Mouse (Mus musculus): Measurements from ENCODE around the gene Cfap161.

Cfap161 gene

GRCm38 (mm10) chr7:83794705-83795104, at the start of gene Cfap161:
Cfap161 (minus strand) TSS chr7:83794880.
- peak; percentile 59 for DNase-seq

GRCm38 (mm10) chr7:83842486-83843259, 48.0 kb upstream of the Cfap161 start:
- DNase-seq: peak; percentile 13

GRCm38 (mm10) chr7:83840076-83840475, 45.4 kb upstream of the Cfap161 start:
- DNase-seq: no peak

GRCm38 (mm10) chr7:83838525-83839224, 44.0 kb upstream of the Cfap161 start:
- DNase-seq: no peak

- no peak for DNase-seq
Measured at GRCm38 (mm10) chr7:83829355-83829754, 34.7 kb upstream of the Cfap161 start.

- no peak for DNase-seq
Measured at GRCm38 (mm10) chr7:83827402-83828076, 32.9 kb upstream of the Cfap161 start.

GRCm38 (mm10) chr7:83826808-83827207, 32.1 kb upstream of the Cfap161 start:
- DNase-seq: no peak

GRCm38 (mm10) chr7:83821951-83822350, 27.3 kb upstream of the Cfap161 start:
- no peak for DNase-seq

GRCm38 (mm10) chr7:83816886-83817285, 22.2 kb upstream of the Cfap161 start:
- DNase-seq: no peak

GRCm38 (mm10) chr7:83815646-83816045, 21.0 kb upstream of the Cfap161 start:
- no peak for DNase-seq

- DNase-seq: peak; percentile 52
Measured at GRCm38 (mm10) chr7:83813993-83814392, 19.3 kb upstream of the Cfap161 start.

- DNase-seq: no peak
Measured at GRCm38 (mm10) chr7:83813465-83813864, 18.8 kb upstream of the Cfap161 start.

- no peak for DNase-seq
Measured at GRCm38 (mm10) chr7:83813016-83813415, 18.3 kb upstream of the Cfap161 start.

GRCm38 (mm10) chr7:83812581-83812980, 17.9 kb upstream of the Cfap161 start:
- DNase-seq: no peak

- DNase-seq: peak; percentile 39
Measured at GRCm38 (mm10) chr7:83811916-83812315, 17.2 kb upstream of the Cfap161 start.

GRCm38 (mm10) chr7:83811461-83811860, 16.8 kb upstream of the Cfap161 start:
- DNase-seq: no peak

- peak; percentile 72 for DNase-seq
Measured at GRCm38 (mm10) chr7:83810141-83811100, 15.7 kb upstream of the Cfap161 start.

- no peak for DNase-seq
Measured at GRCm38 (mm10) chr7:83809715-83810114, 15.0 kb upstream of the Cfap161 start.

- DNase-seq: peak; percentile 80
Measured at GRCm38 (mm10) chr7:83809060-83809459, 14.4 kb upstream of the Cfap161 start.

GRCm38 (mm10) chr7:83806934-83807333, 12.3 kb upstream of the Cfap161 start:
- DNase-seq: no peak

- DNase-seq: no peak
Measured at GRCm38 (mm10) chr7:83803777-83804176, 9.1 kb upstream of the Cfap161 start.

- DNase-seq: peak; percentile 44
Measured at GRCm38 (mm10) chr7:83802509-83802908, 7.8 kb upstream of the Cfap161 start.
